In the genomic region with DNA sequence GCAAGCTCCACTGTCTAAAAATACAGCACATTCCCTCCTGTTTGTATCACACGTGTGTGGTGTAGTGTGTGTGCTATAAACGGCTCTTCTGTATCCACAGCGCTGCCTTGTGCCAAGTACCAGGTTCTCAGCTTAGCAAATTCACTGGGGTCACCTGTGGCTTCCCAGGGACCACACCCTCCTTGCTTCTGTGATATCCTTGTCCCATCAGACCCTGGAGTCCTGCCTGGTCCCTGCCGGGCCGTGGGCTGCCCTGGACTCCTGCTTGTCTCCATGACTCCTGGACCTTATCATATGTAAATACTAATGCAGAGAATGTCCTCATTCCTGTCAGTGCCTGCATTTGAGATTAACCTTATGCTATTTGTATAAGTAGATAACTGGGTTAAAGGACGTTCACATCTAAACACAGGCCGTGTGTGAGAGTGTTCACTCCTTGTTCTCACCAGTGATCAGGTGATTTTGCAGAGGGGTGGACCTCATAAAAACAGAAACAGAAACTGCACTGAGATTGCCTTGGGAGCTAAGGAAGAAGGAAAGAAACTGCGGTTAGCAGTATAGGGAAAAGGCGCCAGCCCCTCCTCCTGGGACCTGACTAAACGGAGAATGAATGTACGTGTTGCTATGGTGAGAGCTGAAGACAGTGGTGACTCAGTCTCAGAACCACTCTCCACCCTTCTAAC, we compare ENCODE assay signal across 12 mouse cellular contexts. TPM values are rescaled to one million over a fixed set of nuclear protein-coding genes. Genes with fewer than 3 reads are reported as not detected.
DNase-seq lines count a peak whose midpoint lies in the region; ATAC-seq lines count a peak whose summit lies in the region.
"Not testable (repeated sequence)": the region's sequence is repeated elsewhere in the genome, so short reads cannot be mapped to it uniquely, and the experiment has no call there.
"Had no signal": no experiment of that assay in that cellular context is flagged by ENCODE, and none has a peak within 500 bp of the region (broad histone marks: within the 10 kb centered on the region; RNA-seq: fewer than 3 reads in every experiment).

No protein-coding gene starts in this region.

- WGBS in heart, embryonic 12.5 days = 34% methylated on average over 11 of the region's 11 CpGs
- WGBS in intestine, embryonic 15.5 days = 26% methylated on average over 11 of the region's 11 CpGs
- WGBS in liver, embryonic 12.5 days (ENCODE audit: insufficient replicate concordance) = 55% methylated on average over 11 of the region's 11 CpGs
- WGBS in stomach, embryonic 14.5 days = 37% methylated on average over 11 of the region's 11 CpGs

- peaks cover 20% of the 10 kb centered on the region for H3K27me3 ChIP-seq in heart, embryonic 12.5 days (replicated peaks)
- not testable (repeated sequence) for H3K27me3 ChIP-seq in intestine, embryonic 15.5 days (replicated peaks); liver, embryonic 12.5 days (replicated peaks); stomach, embryonic 14.5 days (ENCODE audit: control insufficient read depth, insufficient read depth, low read length)

- DNase-seq in adipocyte (ENCODE audit: low spot score) = peak; percentile 54
- DNase-seq in fibroblast of lung, adult 2 months (ENCODE audit: low read depth) = peak; percentile 95
- peak; percentile 25 for DNase-seq in lung, postnatal 36 days

- peaks cover 15% of the 10 kb centered on the region for H3K4me1 ChIP-seq in heart, embryonic 12.5 days (replicated peaks)
- H3K4me1 ChIP-seq in intestine, embryonic 15.5 days (replicated peaks); liver, embryonic 12.5 days; stomach, embryonic 14.5 days (ENCODE audit: control insufficient read depth, insufficient read depth, low read length): not testable (repeated sequence)

- not testable (repeated sequence) for H3K36me3 ChIP-seq in heart, embryonic 12.5 days; intestine, embryonic 15.5 days; liver, embryonic 12.5 days; stomach, embryonic 14.5 days (ENCODE audit: control insufficient read depth, insufficient read depth, low read length)

- not testable (repeated sequence) for H3K9me3 ChIP-seq in heart, embryonic 12.5 days (replicated peaks); intestine, embryonic 15.5 days; liver, embryonic 12.5 days (replicated peaks); stomach, embryonic 14.5 days (ENCODE audit: control insufficient read depth, low read depth, low read length)

- peak; percentile 83 for ATAC-seq in heart, embryonic 12.5 days (ENCODE audit: insufficient number of reproducible peaks, low FRiP score)
- peak; percentile 94 for ATAC-seq in intestine, embryonic 15.5 days
- peak; percentile 35; the same call in 1 of the 2 replicates for ATAC-seq in liver, embryonic 12.5 days
- peak; percentile 83 for ATAC-seq in stomach, embryonic 14.5 days (ENCODE audit: insufficient number of reproducible peaks, insufficient read depth, low FRiP score, low read depth)

- H3K9ac ChIP-seq in heart, embryonic 12.5 days; intestine, embryonic 15.5 days; liver, embryonic 12.5 days; stomach, embryonic 14.5 days (replicated peaks; ENCODE audit: low read depth, low read length): not testable (repeated sequence)

- not testable (repeated sequence) for H3K27ac ChIP-seq in heart, embryonic 12.5 days (ENCODE audit: poor library complexity, severe bottlenecking); liver, embryonic 12.5 days; stomach, embryonic 14.5 days (ENCODE audit: low read length)
- H3K27ac ChIP-seq in intestine, embryonic 15.5 days = peak overlapping the region; percentile 60

- not testable (repeated sequence) for H3K4me3 ChIP-seq in heart, embryonic 12.5 days; intestine, embryonic 15.5 days (replicated peaks); liver, embryonic 12.5 days; stomach, embryonic 14.5 days (ENCODE audit: low read depth, low read length)

- H3K4me2 ChIP-seq in heart, embryonic 12.5 days; liver, embryonic 12.5 days; stomach, embryonic 14.5 days (replicated peaks; ENCODE audit: low read depth, low read length): not testable (repeated sequence)
- H3K4me2 ChIP-seq in intestine, embryonic 15.5 days (replicated peaks) = peak overlapping the region; percentile 31

RNA-seq across cellular contexts. Expression of a gene that starts 1.3 kb away (rescaled TPM):
- polyA plus RNA-seq in heart, embryonic 12.5 days (2016; fragmentation: Nextera tagmentation; extraction: Ambion mirVana) = 0.19 TPM in 1 of 2 replicates, not detected in the other
- 7.8 TPM in 2 replicates for polyA plus RNA-seq in intestine, embryonic 15.5 days (2015; fragmentation: Nextera tagmentation; extraction: Ambion mirVana)
- polyA plus RNA-seq in liver, embryonic 12.5 days (2016; fragmentation: Nextera tagmentation; extraction: Ambion mirVana) = 0.10 and 0.11 TPM in 2 replicates
- 2.4 and 2.8 TPM in 2 replicates for polyA plus RNA-seq in stomach, embryonic 14.5 days (2014; fragmentation: Nextera tagmentation; extraction: Ambion mirVana)
- polyA plus RNA-seq: activated CD4-positive, CD25-positive, alpha-beta regulatory T cell, adult 4 months; embryonic facial prominence, embryonic 11.5 days; forebrain, embryonic 10.5 days; limb, embryonic 12.5 days; neural tube, embryonic 14.5 days had no signal

RNA-seq across cellular contexts. Expression of a gene that starts 13.3 kb away (rescaled TPM):
- 0.74 and 0.76 TPM in 2 replicates for polyA plus RNA-seq in heart, embryonic 12.5 days (2016; fragmentation: Nextera tagmentation; extraction: Ambion mirVana)
- 0.39 and 0.40 TPM in 2 replicates for polyA plus RNA-seq in intestine, embryonic 15.5 days (2015; fragmentation: Nextera tagmentation; extraction: Ambion mirVana)
- polyA plus RNA-seq in liver, embryonic 12.5 days (2016; fragmentation: Nextera tagmentation; extraction: Ambion mirVana) = not detected in 2 replicates
- 0.25 TPM in 1 of 2 replicates, not detected in the other for polyA plus RNA-seq in stomach, embryonic 14.5 days (2014; fragmentation: Nextera tagmentation; extraction: Ambion mirVana)
- polyA plus RNA-seq: embryonic facial prominence, embryonic 11.5 days; forebrain, embryonic 10.5 days; limb, embryonic 12.5 days had no signal

RNA-seq across cellular contexts. Expression of a gene that starts 49.7 kb away (rescaled TPM):
- not detected in 2 replicates for polyA plus RNA-seq in heart, embryonic 12.5 days (2016; fragmentation: Nextera tagmentation; extraction: Ambion mirVana)
- polyA plus RNA-seq in intestine, embryonic 15.5 days (2015; fragmentation: Nextera tagmentation; extraction: Ambion mirVana) = 0.13 and 0.30 TPM in 2 replicates
- polyA plus RNA-seq in liver, embryonic 12.5 days (2016; fragmentation: Nextera tagmentation; extraction: Ambion mirVana) = not detected in 2 replicates
- not detected in 2 replicates for polyA plus RNA-seq in stomach, embryonic 14.5 days (2014; fragmentation: Nextera tagmentation; extraction: Ambion mirVana)
- polyA plus RNA-seq: embryonic facial prominence, embryonic 11.5 days; forebrain, embryonic 10.5 days; limb, embryonic 12.5 days; neural tube, embryonic 14.5 days had no signal

Comparison
In these comparisons a context has a peak if more than half of its experiments do, and no peak if none do; other contexts are left out.
1. DNase-seq: peak in every context shown above with its lines; median percentile 95 in fibroblast of lung, adult 2 months; 54 in adipocyte; 25 in lung, postnatal 36 days.
2. ATAC-seq: peak in every context shown above with its lines; median percentile 94 in intestine, embryonic 15.5 days; 83 in heart, embryonic 12.5 days; 83 in stomach, embryonic 14.5 days; 35 in liver, embryonic 12.5 days.